Mouse (Mus musculus): ENCODE results near the gene Corin. TPM values are rescaled to one million over a fixed set of nuclear protein-coding genes. Genes with fewer than 3 reads are reported as not detected.

Corin gene
- polyA plus RNA-seq, 1 experiment from 2014 or later, result 0.03 TPM

GRCm38 (mm10) chr5:72330648-72331047 is 173.6 kb downstream of the Corin start:
- DNase-seq (ENCODE audit: low spot score), result no peak

DNA sequence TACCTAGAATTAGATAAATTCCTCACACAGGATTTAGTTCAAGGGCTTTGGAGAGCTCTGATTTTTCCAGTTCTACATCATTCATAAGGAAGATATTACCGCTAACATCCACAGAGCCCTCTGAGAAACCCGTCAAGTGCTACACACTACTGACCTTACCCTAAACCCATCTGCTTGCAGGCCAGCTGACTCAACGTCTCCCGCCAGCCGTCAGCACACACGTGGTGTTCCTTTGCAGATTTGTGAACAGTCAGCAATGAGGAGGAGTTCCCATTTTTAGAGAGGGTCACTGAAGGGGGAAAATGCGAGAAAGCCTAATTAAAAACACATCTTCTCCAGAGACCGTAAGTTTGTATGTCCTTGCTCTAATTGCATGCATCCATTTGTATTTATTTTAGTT is 174.8 kb downstream of the Corin start:
- DNase-seq (ENCODE audit: low spot score), result no peak

- no peak for DNase-seq (ENCODE audit: low spot score)
Observed at GRCm38 (mm10) chr5:72315282-72315681, 189.0 kb downstream of the Corin start.

DNA sequence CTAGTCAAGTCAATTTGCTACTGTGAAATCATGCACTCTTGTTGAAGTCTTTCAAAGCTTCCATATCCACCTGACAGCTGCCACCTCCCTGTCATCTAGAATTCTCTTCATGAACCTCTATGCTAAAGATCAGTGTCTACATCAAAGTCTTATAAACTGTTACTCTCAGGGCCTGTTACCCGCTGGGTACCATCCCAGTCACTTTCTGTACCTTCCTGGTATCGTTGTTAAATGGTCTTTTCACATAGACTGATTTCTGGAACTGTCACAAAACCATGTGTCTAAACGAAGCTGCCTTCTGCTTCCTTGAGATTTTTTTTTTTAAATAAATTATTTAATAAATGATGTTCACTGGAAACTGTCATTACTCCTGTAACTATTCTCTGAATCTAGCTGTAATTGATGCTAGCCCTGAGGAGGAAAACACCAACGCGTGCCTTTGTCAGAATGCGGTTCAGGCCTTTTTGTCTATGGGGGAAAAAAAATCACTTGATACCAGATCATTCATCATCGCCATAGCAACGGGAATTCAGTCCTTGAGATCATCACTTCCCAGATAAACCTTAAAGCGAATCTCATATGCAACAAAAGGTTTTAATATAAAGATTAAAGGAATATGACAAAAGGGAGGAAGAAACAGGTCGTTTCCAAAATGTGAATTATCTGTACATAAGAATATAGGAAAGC is 205.7 kb downstream of the Corin start:
- no peak for DNase-seq (ENCODE audit: low spot score)

DNA sequence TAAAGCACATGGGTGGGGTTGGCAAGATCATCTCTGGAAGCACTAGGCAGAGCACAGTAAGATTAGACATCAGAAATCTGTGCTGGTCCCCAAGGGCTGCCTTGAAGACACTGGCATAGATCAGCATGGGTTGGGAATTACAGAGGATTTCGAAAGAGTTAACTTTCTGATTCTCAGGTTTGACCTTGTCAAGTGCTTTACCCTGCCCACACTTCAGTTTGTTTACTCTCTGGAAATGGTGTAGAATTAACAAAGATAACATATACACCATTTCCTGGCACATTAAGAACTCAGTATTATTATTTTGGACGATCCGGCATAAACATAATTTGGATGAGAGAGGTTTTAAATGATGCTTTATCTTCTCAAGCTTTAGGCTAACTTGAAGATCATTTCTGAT is 219.2 kb downstream of the Corin start:
- no peak for DNase-seq (ENCODE audit: low spot score)

DNA sequence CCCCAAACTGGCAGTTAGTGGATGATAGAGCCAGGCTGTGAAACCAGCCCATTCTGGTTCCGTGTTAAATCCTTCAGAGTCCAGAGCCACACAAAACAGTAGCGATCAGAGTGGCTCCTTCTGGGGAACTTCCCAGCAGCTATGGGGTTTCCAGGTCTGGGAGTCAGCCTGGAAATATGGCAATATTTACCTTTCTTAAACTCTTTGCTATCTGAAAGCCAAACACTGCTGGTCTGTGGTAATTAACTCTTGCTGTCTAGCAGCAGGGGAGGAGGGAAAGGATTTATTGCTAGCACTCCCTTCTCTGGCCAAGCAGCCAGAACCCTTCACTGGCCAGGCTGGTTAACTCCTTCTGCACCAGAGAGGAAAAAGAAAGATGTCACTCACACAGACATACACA is 221.4 kb downstream of the Corin start:
- DNase-seq (ENCODE audit: low spot score), result no peak

DNA sequence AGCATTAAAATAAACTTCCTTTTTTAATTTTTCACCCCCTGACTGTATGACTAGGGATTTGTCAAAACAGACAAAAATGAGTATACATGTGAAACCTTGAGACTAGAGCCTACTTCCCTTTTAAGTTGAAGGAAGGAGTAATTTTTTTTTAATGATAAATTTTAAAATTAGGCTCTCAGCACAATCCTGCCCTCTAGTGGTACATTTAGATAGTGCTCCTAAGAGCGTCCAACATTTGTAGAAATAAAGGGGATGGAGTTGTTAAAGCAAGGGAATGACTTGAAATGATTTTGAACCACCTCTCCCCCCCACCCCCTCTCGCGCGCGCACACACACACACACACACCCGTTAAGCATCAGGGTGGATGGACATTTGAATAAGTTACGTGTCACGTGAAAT is 234.6 kb downstream of the Corin start:
- DNase-seq (ENCODE audit: low spot score), result peak; percentile 29

DNA sequence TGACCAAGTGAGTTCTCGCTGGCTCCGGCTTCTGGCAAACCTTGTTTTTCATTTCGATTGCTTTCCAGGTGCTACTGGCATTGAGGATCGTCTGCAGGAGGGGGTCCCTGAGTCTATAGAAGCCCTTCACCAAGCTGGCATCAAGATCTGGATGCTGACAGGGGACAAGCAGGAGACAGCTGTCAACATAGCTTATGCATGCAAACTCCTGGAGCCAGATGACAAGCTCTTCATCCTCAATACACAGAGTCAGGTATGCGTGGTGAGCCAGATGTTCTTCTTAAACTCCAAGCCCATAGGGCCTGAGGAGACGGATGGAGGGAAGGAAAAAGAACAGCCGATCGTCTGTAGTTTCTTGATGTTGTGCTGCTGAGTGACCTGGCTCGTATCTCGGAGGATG is 235.1 kb downstream of the Corin start:
- DNase-seq (ENCODE audit: low spot score), result no peak

- no peak for DNase-seq (ENCODE audit: low spot score)
Observed at GRCm38 (mm10) chr5:72266955-72267535, 237.2 kb downstream of the Corin start.

- no peak for DNase-seq (ENCODE audit: low spot score)
Observed at GRCm38 (mm10) chr5:72264195-72264751, 240.0 kb downstream of the Corin start.

- DNase-seq (ENCODE audit: low spot score), result no peak
Observed at GRCm38 (mm10) chr5:72261802-72262324, 242.4 kb downstream of the Corin start.

GRCm38 (mm10) chr5:72259298-72259621 is 245.0 kb downstream of the Corin start:
- no peak for DNase-seq (ENCODE audit: low spot score)

DNA sequence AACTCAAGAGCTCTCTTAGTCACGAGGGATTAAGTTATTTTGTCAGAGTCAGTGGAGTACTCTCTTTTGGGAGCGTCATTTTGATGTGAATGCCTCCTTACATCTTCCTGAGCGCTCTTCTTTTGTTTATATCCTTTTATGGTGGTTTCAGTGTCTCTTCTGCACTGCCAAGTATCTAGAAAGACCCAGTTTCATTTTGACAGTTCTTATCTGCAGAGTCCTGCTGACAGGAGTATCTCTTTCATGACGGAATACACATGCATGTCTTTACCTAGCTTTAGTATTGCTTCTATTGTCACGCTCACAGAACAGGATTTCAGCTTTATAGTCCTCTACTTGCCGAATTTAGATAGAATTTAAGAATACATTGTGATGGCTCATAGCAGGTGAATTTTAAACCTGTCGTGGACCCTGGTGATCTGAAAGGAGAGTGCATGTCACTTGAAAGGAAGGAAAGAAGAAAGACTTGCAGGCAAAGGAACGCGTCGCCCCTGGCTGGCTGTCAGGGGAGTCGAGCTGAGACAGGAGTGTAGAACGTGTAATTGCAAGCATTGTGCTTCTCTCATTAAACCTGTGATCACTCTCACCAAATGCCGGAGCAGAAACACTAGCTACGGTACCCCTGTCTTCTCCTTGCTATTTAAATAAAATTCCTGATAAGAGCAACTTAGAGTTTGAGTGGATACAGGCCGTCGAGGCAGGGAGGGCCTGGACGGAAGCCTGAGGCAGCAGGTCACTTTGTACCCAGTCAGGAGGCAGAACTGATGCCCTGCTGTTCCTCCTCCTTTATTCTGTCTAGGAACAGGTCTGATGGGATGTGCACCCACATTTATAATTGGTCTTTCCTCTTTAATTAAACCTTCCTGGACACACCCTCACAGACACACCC is 245.6 kb downstream of the Corin start:
- DNase-seq (ENCODE audit: low spot score), result no peak

GRCm38 (mm10) chr5:72257084-72257483 is 247.2 kb downstream of the Corin start:
- no peak for DNase-seq (ENCODE audit: low spot score)

DNA sequence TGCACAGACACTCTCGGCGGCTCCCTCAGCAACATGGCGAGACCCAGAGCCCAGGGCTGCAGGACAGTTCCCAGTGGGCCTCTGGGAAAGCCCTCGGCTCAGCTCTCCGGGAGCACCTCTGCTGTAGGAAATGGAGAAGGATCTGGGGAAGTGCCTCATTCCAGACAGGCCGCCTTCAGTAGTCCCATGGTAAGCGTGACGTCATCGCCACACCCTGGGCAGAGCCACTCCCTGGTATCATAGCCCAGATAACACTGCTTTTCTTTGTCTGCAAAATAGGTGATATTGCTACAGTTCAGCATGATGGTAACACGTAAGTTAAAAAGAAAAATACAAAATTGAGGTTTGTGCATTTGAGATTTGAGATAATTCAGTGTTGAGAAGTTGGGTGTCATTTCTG is 249.3 kb downstream of the Corin start:
- DNase-seq (ENCODE audit: low spot score), result no peak

DNA sequence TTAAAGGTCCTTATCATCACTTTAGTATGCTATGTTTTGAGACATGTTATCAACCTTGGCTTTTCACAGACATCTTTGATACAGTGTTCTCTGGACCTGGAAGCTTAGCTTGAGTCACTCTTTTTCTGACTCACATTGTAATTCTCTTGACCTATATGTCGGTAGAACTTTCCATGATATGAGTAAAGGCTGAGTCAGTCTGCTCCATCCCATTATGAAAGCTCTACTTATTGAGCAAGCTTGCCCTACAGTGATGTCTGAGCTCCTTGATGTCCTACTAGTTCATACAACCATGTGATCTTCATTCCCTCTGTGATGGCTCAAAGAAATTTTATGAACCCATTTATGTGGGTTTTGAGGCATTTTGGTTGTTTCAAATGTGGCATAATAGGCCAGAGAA is 254.1 kb downstream of the Corin start:
- DNase-seq (ENCODE audit: low spot score), result no peak

Other genes starting within 250 kb of the Corin start
- gene Nfxl1, start 55.2 kb upstream of the Corin start, polyA plus RNA-seq (2015; fragmentation: Nextera tagmentation; extraction: Ambion mirVana), result 9.1 TPM in 2 replicates
- gene Zar1, start 76.8 kb upstream of the Corin start, polyA plus RNA-seq (2015; fragmentation: Nextera tagmentation; extraction: Ambion mirVana), result 1.0 and 1.2 TPM in 2 replicates
- not detected in 2 replicates for gene Gm5868, start 83.1 kb upstream of the Corin start, polyA plus RNA-seq (2015; fragmentation: Nextera tagmentation; extraction: Ambion mirVana)
- 2.0 and 2.1 TPM in 2 replicates for gene Cnga1, start 139.8 kb upstream of the Corin start, polyA plus RNA-seq (2015; fragmentation: Nextera tagmentation; extraction: Ambion mirVana)
- 5.0 and 8.4 TPM in 2 replicates for gene Nipal1, start 143.3 kb upstream of the Corin start, polyA plus RNA-seq (2015; fragmentation: Nextera tagmentation; extraction: Ambion mirVana)
- gene Txk, start 248.3 kb upstream of the Corin start, polyA plus RNA-seq (2015; fragmentation: Nextera tagmentation; extraction: Ambion mirVana), result 57.9 and 64.1 TPM in 2 replicates

All from thymus, postnatal 0 days (tissue).